Mouse (Mus musculus) adrenal gland, postnatal 25 days (tissue): ENCODE data around the gene Rem2. TPM values are rescaled to one million over a fixed set of nuclear protein-coding genes. Genes with fewer than 3 reads are reported as not detected.

Experiments
- DNase-seq: peaks from one replicate; pipeline ENCODE4 v3.0.0; 2021; ENCODE audit warnings: mixed read lengths
- total RNA-seq: library from RNA; stranded (reverse); gene quantifications from 2 replicates; pipeline ENCODE4 v1.2.3, GENCODE M21; 2021

Rem2 gene
- total RNA-seq, 1 experiment from 2014 or later = 0.64 TPM

DNA sequence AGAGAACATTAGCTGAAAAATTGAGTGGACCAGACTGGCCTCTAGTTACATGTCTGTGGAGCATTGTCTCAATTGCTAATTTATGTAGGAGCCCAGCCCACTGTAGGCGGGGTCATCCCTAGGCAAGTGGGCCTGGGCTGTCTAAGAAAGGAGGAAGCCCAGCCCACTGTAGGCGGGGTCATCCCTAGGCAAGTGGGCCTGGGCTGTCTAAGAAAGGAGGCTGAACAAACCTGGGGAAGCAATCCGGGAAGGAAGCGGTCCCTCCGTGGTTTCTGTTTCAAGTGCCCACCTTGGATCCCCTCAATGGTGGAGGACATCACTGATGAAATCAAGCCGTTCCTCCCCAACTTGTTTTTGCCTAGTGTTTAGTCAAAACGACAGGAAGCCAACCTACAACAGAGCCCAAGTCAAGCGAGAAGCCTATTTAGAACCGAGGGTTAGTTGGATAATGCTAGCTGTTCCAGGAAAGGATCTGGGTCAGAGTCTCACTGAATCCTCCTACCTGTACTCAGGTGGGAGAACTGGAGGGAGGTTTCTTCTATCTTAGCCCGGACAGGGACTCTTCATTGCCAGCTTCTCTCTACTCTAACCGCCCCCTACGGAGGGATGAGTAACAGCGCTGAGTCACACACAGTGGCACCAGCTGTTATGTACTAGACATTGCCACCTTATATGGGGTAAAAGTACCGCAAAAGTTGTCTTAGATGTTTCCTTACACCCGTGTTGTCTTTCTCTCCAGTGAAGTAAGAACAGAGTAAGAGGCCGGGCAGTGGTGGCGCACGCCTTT is 16.6 kb downstream of the Rem2 start:
- no peak for DNase-seq

DNA sequence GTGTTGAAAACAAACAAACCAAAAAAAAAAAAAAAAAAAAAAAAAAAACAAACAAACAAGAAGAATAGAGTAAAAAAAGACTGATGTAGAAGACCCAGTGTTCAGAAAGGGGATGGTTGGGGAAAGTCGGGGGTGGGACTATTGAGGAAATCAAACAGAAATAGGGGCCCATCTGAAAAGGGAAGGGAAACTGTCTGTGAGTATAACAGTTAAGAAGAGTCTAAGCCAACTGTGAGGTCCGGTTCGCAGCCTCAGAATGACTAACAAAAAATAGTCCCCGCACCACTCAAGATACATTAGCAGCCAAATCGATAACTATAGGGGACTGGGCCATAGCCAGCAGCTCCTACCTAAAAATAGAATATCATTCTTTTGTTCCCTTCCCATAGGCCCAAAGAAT is 17.3 kb downstream of the Rem2 start:
- no peak for DNase-seq

DNA sequence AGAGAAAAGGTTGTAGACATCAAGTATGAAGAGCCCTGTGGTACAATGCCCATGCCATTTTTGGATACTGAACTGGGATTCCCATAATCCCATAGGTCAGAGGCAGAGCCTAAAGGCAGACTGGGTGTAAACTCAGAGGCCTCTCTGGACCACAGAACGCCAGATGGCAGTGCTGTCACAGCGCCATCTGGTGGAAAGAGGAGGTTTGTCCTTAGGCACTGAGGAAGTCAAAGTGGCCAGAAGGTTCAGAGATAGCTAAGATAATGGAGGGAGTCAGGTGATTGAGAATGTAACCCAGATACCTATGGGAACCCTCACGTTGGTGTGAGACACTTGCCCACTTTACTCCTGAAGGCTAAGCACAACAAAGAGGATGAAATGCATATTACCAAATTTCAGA is 18.3 kb downstream of the Rem2 start:
- DNase-seq = peak; percentile 73

DNA sequence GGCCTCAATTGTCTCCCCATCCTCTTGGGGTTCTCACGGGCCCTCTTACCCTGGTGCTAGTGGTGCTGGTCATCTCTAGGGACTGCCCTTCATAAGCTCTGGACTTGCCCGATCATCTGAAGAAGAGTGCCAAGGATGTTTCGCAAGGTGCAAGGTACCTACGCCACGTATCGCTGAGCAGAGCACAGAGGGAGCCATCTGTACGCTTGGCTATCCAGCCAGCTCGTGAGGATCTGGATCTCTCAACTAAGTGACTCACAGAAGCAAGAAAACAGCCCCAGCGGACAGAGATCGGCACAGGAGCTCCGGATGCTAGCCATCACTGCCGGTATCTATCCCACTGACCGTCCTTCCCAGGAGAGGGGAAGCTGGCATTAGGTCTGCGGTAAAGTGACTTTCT is 20.8 kb downstream of the Rem2 start:
- DNase-seq = no peak

DNA sequence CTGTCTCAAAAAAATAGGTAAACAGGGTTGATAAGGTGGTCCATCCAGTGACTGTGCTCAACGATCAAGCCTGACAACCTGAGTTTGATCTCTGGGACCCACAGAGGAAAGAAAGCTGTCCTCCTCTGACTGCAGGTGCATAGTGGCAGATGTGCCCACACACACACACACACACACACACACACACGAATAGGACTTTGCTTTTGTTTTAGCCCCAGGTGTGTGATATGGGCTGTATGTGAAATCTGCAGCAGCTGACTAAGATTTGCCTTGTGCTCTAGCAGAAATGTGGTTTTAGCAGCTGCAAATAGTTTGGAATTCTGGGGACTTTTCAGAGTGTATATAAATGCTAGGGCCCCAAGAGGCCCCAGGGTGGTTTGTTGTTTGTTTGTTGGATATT is 23.4 kb downstream of the Rem2 start:
- DNase-seq = no peak

DNA sequence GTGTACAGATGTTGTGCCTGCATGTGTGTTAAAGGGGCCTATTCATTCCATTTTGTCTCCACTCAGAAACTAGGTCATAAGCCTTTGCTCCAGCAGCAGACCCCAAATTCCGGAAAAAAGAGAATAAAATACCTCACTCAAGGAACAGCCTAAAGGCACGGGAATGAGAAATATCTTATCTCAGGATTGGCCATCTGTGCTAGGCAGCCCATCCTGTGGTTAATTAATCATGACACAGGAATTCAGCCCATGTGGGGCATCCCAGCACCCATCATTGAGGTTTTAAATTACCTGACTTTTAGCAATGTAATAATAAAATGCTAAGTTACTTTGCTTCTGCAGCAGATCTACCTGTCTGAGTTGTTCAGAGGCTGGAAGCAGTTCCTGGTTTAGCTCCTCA is 25.5 kb downstream of the Rem2 start:
- DNase-seq = no peak

DNA sequence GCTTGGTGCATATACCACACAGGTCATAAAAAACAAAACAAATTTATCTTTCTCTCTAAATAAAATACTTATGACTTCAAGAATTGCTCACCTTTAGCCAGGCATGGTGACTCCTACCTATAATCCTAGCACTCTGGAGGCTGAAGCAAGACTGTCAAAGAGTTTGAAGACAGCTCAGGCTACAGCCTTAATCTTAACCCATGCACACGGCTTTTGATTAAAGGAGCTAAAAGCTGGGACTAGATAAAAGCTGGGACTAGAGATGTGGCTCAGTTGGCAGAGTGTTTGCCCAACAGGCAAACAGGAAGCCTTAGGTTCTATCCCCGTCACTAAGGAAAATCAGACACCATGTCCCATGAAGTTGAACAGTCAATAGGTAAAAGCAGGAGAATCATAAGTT is 27.2 kb downstream of the Rem2 start:
- DNase-seq = no peak

DNA sequence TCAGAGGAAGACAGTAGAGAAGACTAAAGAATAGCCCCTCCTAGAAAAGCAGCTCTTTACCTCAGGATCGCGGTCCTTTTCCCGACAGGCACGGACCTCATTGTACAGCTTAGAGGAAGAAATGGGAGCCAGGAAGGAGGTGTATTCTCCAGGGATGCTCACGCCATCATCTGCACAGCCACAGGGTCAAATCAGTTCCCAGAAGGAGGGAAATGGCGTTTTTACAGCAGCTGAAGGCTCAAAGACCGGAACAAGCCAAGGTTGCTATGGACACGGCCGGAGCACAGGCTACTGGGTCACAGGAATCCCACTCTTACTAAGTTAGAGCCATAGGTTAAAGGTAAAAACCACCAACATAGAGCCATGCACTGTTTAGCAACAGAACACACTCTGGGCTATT is 33.9 kb downstream of the Rem2 start:
- DNase-seq = no peak

DNA sequence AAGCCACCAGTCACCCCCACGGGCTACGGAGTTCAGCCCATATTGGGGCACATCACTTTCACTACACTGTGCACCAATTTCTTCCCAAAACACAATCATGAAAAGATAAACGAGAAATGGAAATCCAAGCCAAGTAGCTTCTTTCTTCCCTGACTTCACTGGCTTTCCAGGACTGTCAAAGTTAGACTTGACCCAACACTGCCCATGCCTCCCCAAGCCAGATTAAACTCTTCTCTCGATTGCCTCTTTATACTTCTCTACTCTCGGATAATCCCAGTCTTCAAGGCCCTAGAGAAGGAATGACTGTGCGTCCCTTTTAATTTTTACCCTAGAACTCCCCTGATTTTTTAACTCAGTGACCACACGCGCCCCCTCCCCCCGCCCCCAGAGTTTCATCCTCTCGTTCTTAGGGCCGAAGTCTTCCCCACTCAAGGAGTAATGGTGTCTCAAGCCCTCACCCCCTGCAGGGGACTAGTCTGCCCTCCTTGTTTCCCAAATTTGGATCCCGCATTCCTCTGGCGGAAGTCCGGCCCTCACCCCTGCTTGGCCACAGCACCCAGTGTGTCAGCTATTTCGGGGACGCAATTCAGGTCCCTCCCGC is 40.9 kb downstream of the Rem2 start:
- no peak for DNase-seq

DNA sequence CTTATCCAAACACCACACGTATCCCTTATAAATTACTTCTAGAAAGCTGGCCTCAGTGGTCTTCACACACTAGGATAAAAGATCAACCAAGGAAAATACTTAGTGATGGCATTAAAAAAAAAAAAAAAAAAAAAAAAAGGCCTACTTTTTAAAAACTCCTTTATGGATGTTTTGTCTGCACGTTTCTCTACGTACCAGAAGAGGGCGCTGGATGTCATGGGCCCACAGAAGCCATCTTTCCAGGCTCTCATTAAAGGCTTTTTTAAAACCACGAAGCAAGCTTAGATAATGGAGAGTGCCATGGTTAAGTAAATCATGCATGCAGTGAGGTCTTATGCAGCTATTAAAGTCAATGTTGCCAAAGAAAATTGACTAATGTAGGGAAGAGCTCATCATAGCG is 47.7 kb downstream of the Rem2 start:
- no peak for DNase-seq

DNA sequence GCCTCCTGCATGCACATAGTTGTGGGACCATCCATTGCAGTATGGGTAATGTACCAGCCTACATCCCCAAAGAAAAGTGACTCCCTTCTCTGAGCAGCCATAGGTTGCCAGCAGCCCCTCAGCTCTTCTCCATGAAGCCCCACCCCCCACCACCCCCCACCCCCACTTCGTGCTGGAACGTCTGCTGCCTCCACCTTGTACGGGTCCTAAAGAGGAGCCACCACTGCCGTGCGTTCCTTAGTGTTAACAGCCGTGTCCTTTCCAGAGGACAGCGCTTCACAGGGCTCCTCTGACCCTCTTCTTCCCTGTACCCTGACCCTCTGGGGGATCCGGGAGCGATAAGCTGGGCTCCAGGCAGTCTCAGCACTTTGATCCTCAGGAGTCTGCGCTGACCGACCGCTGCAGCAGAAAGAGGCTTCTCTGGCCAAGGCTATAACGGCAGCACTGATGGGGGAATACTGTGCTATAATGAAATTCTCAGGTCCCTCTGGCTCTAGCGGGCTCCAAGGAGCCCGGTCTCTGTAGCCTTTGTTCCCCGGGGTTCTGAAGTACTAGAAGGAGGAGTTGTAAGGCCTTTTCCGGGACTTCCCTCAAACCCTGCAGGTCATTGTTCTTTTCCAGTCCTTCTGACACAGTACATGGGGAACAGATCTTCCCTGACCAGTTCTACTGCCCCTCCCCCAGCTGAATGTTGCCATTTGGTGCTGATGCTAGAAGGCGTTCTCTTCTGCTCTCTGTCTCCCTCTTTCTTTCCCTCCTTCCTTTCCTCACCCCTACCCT is 51.5 kb downstream of the Rem2 start:
- DNase-seq = no peak

DNA sequence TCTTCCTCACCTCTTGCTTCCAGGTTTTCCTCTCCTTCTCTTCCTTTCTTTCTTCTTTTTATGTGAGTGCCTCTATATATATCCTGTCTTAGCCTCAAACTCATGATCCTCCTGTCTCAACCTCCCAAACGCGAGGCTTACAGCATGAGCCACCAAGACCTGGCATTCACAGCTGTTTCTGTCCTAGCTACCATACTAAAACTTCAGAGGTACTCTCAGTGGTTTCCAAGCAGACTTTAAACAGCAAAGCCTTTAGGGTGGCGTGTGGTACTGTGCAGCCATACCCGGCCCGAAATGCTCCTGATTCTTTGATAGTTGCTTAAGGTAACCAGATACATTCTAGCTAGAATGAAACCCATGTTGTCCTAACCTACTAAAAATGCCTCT is 52.1 kb downstream of the Rem2 start:
- no peak for DNase-seq

DNA sequence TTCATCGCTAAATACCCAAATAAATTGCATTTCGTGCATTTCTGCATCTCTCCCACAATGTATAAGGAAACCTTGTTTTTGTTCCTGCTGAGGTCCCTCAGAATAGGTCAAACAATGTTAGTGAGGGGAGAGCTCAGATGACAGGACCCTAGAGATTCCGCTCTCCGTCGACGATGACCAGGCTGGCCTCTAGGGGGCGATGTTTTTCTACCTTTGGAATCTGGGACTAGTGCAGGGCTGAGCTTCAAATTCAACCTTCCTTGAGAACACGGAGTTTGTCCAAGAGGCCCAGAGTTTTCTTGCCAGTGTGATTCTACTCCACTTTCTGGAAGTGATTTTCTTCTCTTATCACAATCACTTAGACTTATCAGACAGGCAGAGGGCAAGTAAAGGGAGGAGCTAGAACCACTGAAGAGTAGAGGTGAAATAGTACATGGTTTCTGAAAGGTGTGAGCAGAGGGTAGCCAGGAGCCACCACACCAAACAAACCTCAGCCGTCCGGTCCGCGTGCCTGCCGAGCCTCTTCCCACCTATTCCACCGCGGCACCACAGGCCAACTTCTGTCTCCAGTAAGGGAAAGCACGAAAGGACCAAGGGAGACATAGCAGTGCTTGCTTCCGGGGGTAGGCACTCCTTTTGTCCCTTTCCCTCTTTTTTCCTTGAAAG is 52.7 kb downstream of the Rem2 start:
- DNase-seq = peak; percentile 79

Other genes with a start within 250 kb of the Rem2 start
- gene Dad1, start 222.0 kb upstream of the Rem2 start, total RNA-seq = 310 and 330 TPM in 2 replicates
- 630 and 676 TPM in 2 replicates for gene Abhd4, start 221.9 kb upstream of the Rem2 start, total RNA-seq
- gene Olfr49, start 191.2 kb upstream of the Rem2 start, total RNA-seq = 0.14 TPM in 1 of 2 replicates, not detected in the other
- gene Oxa1l, start 115.3 kb upstream of the Rem2 start, total RNA-seq = 111 and 126 TPM in 2 replicates
- gene Slc7a7, start 58.3 kb upstream of the Rem2 start, total RNA-seq = 5.4 and 5.9 TPM in 2 replicates
- gene Mrpl52, start 49.2 kb upstream of the Rem2 start, total RNA-seq = 197 and 205 TPM in 2 replicates
- gene Mmp14, start 44.5 kb upstream of the Rem2 start, total RNA-seq = 56.4 and 68.5 TPM in 2 replicates
- 109 and 130 TPM in 2 replicates for gene Lrp10, start 12.0 kb upstream of the Rem2 start, total RNA-seq
- 46.6 and 48.6 TPM in 2 replicates for gene Prmt5, start 41.4 kb downstream of the Rem2 start, total RNA-seq
- gene Haus4, start 78.5 kb downstream of the Rem2 start, total RNA-seq = 29.5 and 32.5 TPM in 2 replicates
- gene Ajuba, start 101.5 kb downstream of the Rem2 start, total RNA-seq = 19.6 and 24.2 TPM in 2 replicates
- gene 4931414P19Rik, start 129.9 kb downstream of the Rem2 start, total RNA-seq = 7.9 and 12.2 TPM in 2 replicates
- gene Psmb5, start 141.9 kb downstream of the Rem2 start, total RNA-seq = 360 and 367 TPM in 2 replicates
- not detected in 2 replicates for gene Psmb11, start 145.3 kb downstream of the Rem2 start, total RNA-seq
- not detected in 2 replicates for gene Gm17606, start 164.9 kb downstream of the Rem2 start, total RNA-seq
- 1.4 and 1.6 TPM in 2 replicates for gene Cdh24, start 165.3 kb downstream of the Rem2 start, total RNA-seq
- 39.3 and 39.9 TPM in 2 replicates for gene 1700123O20Rik, start 210.1 kb downstream of the Rem2 start, total RNA-seq
- gene Acin1, start 210.8 kb downstream of the Rem2 start, total RNA-seq = 233 and 235 TPM in 2 replicates
- not detected in 2 replicates for gene Gm29776, start 222.7 kb downstream of the Rem2 start, total RNA-seq
- not detected in 2 replicates for gene Cebpe, start 236.1 kb downstream of the Rem2 start, total RNA-seq